Mouse (Mus musculus) ZHBTc4 (cell line): Measurements from ENCODE around the gene Pvr.
"Not testable (repeated sequence)": the region's sequence is repeated elsewhere in the genome, so short reads cannot be mapped to it uniquely, and the experiment has no call there.

Experiments
- DNase-seq: peaks from one replicate; pipeline ENCODE4 v3.0.0-alpha.2; 2011; ENCODE audit warnings: low read depth, low spot score

Pvr gene

DNA sequence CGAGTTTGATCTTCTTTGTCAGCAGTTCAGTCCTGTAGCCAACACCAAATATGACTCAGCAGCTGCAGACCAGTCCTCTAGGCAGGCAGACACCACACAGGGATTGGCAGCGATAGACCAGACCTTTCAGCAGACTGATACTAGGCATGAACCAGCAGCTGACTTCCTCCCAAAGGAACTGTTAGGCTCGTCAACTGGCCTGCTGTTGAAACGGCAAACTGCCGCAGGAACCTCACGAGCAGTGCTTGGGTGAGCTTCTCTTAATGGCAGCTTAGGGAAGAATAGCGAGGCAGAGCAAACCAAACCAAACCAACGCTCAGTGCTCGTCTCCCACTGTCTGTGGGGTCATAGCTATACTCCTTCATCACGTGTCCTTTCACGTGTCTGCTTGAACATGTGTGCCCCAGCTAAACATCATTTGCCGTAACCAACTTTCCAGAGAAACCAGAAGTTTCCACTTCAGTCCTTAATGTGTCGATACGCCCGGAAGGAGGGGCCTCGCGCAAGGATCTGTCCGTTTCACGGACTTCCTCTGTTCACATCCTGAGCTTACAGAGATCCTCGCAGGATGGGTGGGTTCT is 14.3 kb upstream of the Pvr start:
- DNase-seq = peak; percentile 45

DNA sequence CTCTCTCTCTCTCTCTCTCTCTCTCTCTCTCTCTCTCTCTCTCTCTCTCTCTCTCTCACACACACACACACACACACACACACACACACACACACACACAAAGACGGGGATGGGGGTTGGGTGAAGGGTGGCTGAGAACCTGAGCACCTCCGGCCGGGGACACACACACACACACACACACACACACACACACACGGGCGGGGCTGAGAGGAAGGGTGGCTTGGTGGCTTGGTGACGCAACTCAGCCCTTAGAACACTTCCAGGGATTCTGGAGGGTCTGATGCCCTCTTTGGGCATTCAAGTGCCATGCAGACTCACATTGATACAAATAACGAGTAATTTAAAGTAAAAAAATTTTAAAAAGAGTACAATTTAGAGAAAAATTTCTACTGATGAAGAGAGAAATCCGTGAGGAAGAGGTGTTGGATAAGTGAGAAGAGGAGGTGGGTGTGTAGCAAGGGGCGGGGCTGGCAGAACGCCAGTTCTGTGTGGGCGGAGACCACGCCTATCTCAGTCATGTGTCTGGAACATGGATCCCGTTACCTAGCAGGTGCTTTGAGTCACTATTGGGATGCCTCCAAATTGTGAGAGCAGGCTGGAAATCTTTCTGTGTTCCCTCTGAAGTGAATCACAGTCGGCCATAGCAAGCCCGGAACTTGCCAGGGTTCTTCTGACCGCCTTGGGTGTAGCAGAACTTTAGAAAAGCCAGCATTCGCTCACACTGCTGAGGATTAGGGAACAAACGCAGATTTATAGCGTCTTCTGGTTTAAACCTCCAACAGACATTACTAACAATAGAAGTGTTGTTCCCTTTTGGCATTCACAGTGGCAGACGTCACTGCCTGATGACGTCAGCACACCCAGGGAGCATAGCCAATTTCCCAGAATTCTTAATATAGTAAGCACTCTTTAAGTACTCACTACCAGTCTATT is 12.2 kb upstream of the Pvr start:
- peak; percentile 90 for DNase-seq

DNA sequence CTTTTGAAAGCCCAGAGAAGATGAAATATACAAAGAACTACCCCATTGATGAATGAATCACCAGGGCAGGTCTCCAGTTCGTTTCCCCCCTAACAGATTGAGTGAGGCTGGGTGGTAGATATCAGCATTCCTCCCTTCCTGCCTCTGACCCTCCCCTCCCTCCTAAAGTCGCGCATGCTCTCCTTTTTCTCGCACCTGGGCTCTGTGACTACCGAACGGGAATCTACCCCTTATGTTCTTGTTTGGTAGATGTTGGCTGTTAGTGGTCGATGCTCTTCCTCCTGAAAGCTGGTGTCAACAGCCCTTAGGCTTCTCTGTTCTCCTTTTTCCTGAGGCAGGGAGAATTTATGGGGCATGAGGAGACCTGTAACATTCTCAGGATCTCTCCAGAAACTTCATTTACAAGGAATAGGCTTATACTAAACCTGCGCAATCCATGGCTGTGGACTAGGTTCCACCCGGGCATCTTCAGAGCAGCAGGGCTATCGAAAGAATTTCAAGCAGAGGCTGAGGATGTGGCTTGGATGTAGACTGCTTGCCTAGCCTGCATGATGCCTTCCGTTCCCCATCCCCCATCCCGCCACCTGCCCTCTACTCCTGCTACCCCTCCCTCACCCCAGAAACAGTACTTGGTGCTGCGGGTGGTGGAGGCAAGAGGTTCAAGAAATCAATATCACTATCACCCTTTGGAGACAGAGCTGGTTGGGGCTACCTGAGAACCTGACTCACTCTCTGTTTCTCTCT is 11.3 kb upstream of the Pvr start:
- DNase-seq = peak; percentile 56

DNA sequence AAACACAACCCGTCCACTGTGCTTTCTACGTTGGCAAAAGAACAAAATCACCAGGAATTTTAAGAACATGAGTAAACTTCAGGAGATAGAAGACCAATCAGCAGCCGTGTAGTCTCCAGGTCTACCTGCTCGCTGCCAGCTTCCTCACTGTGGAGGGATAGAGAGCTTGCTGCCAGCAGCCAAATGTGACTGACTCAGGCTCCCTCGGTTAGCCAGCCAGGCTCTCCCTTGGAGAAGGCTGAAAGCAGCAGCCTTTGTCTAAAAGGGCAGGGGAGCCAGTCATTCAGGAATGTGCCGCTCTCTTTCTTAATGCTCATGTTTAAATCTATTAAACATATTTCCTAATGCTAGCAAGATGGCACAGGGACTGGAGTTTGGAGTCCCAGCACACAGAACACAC is 9.5 kb upstream of the Pvr start:
- not testable (repeated sequence) for DNase-seq

DNA sequence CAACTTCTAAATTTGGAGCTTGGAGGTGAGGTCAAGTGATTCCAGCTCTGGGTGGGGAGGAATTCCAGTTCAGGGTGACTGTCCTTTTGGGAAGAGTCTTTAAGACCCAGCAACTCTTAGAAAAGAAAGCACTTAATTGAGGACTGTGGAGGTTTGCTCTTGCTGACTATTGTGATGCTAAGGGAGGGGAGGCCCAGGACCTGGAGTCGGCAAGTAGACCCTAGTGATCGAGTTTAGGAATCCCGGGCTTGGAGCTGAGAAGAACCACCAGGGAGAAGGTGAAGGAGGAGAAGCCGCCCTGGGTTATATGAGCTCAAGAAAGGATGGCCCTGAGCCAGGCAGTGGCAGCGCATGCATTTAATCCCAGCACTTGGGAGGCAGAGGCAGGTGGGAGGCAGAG is 7.5 kb upstream of the Pvr start:
- peak; percentile 89 for DNase-seq

DNA sequence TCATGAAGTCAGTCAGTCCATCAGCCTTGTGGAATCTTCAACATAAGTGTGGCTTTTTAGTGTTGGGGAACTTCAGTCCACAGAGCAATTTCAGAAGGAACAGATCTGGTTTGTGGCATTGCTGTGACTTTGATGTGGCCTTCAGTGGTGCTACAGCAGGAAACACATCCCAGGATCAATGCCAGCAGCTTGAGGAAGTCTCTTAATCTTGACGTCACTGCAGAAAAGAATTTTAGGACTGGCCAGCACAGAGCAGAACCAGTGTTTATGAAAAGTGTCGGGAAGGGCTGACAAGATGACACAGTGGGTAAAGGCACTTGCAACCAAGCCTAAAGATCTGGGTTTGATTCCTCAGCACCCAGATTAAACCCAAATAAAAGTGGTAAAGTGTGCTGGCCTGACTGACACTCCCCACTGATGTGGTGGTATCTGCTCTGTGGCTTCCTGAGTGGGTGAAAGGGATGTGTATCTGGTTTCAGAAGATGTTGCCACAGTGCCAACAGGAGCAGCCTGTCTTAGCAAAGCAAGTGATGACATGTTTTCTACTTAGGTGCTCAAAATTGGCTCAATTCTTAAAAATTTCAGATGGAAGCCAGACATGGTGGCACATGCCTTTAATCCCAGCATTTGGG is 6.0 kb upstream of the Pvr start:
- no peak for DNase-seq

DNA sequence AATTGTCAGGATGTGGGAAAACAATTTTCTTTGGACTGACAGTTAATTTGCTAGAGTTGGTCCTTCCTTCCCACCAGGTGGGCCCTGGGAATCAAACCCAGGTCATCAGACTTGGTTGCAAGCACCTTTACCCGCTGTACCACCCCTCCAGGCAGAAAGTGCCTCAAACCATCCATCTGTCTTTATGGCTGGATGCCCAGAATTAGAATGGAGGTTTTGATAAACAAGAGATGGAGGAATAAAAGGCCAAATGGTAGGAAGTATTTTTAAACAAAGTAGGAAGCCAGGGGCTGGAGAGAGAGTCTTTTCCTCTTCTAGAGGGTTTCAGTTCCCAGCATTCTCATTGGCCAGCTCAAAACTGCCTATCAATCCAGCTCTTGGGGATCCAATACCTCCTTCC is 4.4 kb upstream of the Pvr start:
- no peak for DNase-seq

DNA sequence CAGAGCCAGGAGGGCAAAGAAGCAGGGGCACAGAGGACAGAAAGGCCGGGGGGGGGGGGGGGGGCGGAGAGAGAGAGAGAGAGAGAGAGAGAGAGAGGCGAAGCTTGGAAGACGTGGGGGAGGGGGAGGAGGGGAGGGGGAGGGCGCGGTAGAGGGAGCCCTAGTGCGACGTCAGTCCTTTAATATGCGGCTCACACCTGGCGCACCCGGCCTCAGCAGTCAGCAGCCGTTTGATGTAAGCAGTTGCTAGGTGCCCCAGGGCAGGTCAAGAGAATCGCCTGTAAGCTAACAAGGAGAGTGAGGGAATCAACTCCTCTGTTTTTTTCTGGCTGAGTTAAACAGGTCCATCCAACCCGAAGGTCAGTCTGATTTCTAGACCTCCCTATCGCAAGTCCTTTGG is 2.8 kb upstream of the Pvr start:
- DNase-seq = peak; percentile 80

DNA sequence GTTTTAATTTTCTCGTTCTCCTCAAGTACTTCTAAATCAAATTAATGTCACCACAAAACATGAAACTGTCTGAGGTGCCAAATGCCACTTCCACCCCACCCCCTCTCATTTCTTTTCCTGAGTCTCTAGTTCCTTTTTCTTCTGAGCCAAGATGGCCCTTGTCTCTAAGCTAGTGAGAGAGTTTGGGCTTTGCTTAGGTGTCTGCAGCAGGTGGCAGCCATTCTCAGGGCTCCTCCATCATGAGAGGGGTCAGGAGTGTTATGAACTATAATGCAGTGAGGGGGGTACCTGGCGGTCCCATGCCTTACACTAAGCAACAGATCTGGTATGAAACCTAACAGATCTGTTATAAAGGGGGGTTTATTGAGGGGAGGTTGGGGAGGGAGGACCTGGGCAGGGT is 2.4 kb upstream of the Pvr start:
- DNase-seq = no peak

DNA sequence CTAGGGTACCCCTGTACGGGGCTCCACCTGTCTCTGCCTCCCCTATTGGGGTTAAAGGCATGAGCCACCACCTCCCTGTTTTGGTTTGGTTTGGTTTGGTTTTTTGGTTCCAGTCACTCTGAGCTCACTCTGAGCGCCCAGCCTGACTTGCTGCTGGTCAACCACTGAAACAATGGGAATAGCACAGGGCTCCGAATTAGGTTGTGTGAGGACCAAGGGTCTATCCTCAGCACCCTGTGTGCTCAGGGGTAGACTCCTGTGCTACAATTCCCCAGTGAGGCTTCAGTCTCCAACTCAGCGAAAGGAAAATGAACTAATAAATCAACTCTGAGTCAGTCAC is 824 bp downstream of the Pvr start:
- DNase-seq = no peak

DNA sequence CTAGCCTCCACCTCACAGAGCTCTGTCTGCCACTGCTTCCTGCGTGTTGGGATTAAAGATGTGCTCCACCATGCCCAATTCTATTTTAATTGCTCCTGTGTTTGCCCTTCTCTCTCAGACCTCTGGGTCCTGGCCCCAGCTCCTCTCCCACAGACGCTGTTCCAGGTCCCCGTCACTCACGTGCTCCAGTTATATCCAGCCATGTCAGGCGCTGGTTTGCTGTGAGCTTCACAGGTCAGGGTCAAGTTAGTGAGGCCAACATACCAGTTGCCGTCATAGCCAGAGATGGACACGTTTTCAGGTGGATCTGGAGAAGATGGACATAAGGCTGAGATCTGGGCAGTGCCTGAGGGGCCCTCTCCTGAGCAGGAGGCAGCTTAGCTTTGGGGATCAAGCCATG is 6.4 kb downstream of the Pvr start:
- DNase-seq = no peak

DNA sequence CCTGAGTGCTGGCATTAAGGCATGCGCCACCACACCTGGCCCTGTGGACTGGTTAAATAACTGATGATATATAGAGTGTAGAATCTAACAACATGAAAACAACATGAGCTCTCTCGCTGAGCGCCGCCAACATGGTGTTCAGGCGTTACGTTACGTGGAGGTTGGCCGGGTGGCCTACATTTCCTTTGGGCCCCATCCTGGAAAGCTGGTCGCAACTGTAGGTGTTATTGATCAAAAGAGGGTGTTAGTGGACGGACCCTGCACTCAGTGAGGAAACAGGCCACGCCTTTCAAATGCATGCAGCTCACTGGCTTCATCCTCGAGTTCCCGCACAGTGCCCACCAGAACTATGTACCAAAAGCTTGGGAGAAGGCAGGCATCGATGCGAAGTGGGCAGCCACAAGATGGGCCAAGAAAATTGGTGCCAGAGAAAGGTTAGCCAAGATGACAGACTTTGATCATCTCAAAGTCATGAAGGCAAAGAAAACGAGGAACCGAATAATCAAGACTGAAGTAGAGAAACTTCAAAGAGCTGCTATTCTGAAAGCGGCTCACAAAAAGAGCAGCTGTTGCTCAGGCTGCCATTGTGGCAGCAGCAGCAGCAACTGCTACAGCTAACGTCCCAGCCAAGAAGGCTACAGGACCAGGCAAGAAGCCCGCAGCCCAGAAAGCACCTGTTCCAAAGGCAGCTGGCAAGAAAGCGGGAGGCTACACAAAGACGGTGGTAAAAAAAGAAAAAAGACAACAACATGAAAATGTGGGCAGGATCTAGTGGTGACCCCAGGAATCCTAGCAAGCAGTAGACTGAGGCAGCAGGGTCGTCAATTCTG is 9.1 kb downstream of the Pvr start:
- DNase-seq = no peak

DNA sequence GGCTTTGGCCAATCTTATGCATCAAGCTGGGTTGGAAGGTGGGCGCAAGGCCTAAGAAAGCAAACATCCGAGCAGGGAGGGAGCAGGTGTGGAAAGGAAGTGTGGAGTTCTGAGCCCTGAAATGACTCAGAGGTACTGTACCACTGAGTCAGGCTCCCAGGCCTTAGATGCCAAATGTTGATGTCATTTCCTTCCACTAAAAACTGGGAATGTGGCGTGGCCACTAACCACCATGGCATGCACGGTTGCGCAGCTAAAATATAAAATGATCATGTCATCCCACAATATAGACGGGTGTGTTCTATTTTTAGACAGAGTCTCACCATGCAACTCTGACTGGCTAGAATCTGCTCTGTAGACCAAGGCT is 9.7 kb downstream of the Pvr start:
- DNase-seq = no peak

DNA sequence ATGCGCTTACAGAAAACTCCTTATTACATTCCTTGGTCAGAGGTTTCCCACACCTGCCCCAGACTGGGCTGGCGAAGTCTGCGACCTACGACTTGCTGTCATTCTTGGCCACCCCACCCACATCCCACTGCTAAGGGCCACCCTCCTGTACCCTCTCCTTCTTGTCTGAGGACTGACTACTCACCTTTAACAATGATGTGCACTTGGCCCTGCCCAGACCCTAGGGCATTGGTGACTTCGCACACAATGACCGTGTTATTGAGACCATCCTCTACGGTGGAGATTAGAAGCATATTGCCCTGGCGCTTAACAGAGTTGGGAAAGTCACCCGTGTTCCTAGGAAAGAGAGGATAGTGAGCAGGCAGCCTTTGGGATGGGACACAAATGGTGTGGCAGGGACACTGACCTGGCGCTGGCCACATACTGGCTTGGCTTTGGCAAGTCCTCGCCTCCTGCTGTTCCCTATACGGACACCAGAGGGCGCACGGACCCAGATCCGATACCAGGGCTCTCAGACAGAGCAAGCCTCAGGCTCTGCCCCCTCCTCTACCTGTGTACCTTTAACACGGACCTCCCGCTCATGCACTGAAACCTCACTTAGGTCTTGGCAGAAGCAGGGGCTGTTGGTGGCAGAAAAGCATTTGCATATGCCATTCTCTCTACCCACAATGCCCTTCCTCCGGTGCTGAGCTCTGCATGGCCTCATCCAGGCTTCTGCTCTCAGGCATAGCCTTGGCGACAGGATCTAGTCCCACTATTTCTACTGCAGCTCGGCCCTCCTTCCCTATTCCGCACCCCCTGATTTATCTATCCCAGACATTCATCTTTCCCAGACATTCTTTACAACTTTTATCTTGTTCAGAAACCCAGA is 10.3 kb downstream of the Pvr start:
- peak; percentile 83 for DNase-seq

DNA sequence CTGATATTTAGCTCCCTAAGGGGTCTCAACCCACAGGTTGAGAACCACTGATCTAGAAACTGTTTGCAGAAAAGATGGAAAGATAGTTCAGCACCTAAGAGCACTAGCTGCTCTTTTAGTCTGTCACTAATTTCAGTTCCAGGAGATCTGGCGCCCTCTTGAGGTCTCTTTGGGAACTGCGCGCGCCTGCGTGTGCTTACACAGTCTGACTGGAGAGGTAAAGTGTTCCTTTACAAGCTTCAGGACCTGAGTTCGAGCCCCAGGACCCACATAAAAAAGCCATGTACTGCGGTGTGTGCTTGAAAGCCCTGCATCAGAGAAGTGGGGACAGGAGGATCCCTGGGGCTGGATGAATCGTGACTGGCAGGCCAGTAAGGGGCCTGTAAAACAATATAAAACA is 31.1 kb downstream of the Pvr start:
- peak; percentile 61 for DNase-seq

DNA sequence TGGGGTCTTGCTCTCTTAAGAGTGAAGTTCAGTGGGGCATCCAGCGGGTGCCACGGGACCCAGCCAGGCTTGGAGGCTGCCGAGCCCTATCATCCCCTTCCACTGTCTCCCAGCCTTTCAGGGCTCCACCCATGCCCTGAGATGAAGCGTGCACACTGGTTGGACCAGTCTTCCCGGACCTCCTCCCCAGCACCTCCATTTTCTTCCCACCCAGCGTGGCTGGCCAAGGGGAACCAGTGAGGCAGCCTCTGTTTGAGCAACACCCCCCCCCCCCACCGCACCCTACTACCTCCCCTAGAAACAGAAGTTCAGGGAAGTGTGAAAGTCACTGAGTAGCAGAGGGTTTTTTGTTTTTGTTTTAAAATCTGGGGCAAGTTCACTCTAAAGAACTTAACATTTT is 33.1 kb downstream of the Pvr start, which contains the start of gene Ceacam19:
TSS of gene Ceacam19 (minus strand) at position 117 of the 400 bp plus-strand sequence.
- DNase-seq = peak; percentile 58

DNA sequence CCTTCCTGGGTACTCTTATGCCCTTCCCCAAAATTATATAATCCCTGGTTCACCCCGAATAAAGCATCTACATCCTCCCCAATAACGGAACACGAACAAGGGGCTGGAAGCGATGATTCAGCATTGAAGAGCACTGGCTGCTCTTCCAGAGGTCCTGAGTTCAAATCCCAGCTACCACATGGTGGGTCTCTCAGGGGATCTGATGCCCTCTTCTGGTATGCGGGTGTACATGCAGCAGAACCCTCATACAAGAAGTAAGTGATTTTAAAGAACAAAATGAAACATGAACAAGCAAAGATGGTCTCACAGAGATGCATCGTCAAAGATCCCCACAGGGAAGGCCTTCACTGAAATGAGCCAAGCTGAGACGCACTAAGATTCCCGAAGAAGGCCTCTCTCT is 40.2 kb downstream of the Pvr start:
- no peak for DNase-seq

DNA sequence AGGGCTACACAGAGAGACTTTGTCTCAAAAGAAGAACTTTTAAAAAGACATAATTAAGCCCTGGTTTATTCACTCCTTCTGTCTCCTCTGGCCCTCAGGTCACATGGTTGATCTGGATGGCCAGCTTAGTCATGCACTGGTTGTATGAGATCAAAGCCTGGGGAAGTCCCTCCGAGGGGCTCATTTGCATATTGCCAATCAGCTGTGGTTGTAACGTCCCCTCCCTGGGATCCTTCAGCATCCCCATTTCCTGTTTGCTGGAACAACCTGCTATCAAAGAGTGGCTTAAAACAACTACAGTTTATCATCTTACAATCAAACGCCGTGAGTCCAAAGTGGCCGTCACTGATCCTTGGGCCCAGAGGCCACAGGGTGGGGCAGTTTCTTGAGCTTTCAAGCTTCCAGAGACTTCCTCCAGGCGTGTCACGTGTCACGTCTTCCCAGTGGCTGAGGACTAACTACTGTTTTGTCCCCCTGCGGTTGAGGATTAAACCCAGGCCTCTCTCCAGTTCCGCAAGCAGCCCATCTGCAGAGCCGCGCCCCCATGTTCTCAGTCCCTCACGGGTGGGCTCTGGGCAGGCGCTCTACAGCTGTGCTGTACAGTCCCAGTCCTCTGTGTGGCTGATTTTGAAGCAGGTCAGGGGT is 44.1 kb downstream of the Pvr start:
- peak; percentile 88 for DNase-seq

DNA sequence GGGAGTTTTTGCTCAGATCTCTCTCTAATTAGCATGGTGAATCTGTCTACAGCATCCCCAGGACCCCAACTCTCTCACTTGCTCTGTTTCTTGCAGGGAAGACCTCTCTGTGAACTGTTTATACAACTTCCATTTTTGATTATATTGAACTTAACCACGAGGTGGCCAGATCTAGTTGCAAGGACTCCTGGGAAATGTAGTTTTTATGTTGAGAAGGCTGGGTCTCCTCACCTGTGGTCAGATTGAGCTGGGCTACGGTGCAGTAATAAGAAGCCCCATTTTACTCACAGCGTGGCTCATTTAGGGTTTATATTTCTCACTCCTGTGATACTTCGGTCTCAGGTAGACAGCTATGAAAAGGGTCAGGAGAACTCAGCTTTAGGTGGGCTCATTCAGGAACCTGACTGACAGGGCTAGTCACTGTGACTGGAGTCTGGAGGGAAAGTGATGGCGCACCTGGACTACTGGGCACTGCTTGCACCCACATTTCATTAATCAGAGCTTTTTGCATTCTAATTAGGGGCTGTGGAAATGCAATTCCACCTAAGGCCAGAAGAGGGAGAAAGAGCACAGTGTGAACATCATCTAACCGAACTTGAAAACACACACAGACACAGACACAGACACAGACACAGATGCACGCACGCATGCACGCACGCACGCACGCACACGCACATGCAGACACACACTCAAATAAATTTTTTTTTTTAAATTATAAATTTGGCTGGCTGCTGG is 44.8 kb downstream of the Pvr start:
- DNase-seq = peak; percentile 83
